ENCODE assay signal across 8 mouse cellular contexts in the genomic region with DNA sequence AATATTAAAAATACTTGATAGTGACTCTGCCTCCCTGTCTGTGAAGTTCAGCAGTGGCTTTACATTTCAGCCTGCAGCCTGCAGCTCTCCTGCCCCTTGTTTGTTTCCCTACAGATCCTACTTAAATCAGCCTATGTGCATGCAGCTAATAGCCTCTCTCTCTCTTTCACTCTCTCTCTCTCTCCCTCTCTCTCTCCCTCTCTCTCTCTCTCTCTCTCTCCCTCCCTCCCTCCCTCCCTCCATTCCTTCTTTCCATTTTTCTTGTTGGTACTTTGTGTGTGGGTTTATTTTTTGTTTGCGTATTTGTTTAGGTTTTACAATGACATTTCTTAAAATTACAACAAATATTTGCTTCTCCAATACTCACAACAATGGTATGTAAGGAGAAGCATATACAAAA. TPM values are rescaled to one million over a fixed set of nuclear protein-coding genes. Genes with fewer than 3 reads are reported as not detected.
DNase-seq lines count a peak whose midpoint lies in the region; ATAC-seq and TF ChIP-seq lines count a peak whose summit lies in the region.

A gene (minus strand): TSS at position 101 of the 400 bp plus-strand sequence.

- in situ Hi-C loops in CH12.LX (cut with MboI; ENCODE audit: low pct_ligation_motif_present, low pct_unique_long_range_greater_than_20kb, low sequenced_read_pairs), result loop anchor here (25.0 kb wide), 2 partner anchors 374 to 649 kb away; no protein-coding TSS in a partner anchor

- dilution Hi-C loops in CH12.LX (cut with MboI; ENCODE audit: extremely low pct_ligation_motif_present, extremely low pct_unique_long_range_greater_than_20kb, low sequenced_read_pairs), result no loop called here

- no peaks in the 10 kb centered on the region for H3K36me3 ChIP-seq in heart, embryonic 11.5 days (ENCODE audit: control insufficient read depth, insufficient read depth, low read length)
- H3K36me3 ChIP-seq in CH12.LX (replicated peaks in 1 of 2; ENCODE audit: control insufficient read depth in 1 of 2, insufficient read depth in 1 of 2, low read length in 1 of 2), result no peaks in the 10 kb centered on the region
- H3K36me3 ChIP-seq in forebrain, embryonic 13.5 days (ENCODE audit: poor library complexity, severe bottlenecking), result no peaks in the 10 kb centered on the region
- no peaks in the 10 kb centered on the region for H3K36me3 ChIP-seq in limb, embryonic 12.5 days

- peak within 1 kb of the TSS; percentile 65 for H3K4me2 ChIP-seq in heart, embryonic 11.5 days
- peak within 1 kb of the TSS; percentile 38 for H3K4me2 ChIP-seq in CH12.LX (ENCODE audit: insufficient read depth, low read depth, poor library complexity, severe bottlenecking)
- peak within 1 kb of the TSS; percentile 68 for H3K4me2 ChIP-seq in forebrain, embryonic 13.5 days
- H3K4me2 ChIP-seq in limb, embryonic 12.5 days, result peak within 1 kb of the TSS; percentile 63

- H3K4me1 ChIP-seq in heart, embryonic 11.5 days (ENCODE audit: control insufficient read depth, insufficient read depth, low read length), result 0 out of 2 replicates have a peak, but pooled peaks cover 4% of the 10 kb centered on the region
- H3K4me1 ChIP-seq in CH12.LX (ENCODE audit: control insufficient read depth in 1 of 2, insufficient read depth in 2 of 2), result no peaks in the 10 kb centered on the region
- H3K4me1 ChIP-seq in forebrain, embryonic 13.5 days, result peaks cover 19% of the 10 kb centered on the region
- peaks cover 30% of the 10 kb centered on the region for H3K4me1 ChIP-seq in limb, embryonic 12.5 days (replicated peaks)

- no peak for TF ChIP-seq EP300 in CH12.LX (IDR thresholded peaks at IDR 0.05; ENCODE audit: low read length)

- 97% methylated on average over 1 of the region's 1 CpGs for WGBS in heart, embryonic 11.5 days (ENCODE audit: insufficient replicate concordance)
- 96% methylated on average over 1 of the region's 1 CpGs for WGBS in forebrain, embryonic 13.5 days
- 95% methylated on average over 1 of the region's 1 CpGs for WGBS in limb, embryonic 12.5 days

- H3K79me2 ChIP-seq in CH12.LX (replicated peaks; ENCODE audit: control insufficient read depth, extremely low read depth, insufficient read depth, poor library complexity, severe bottlenecking), result no peaks in the 10 kb centered on the region

- TF ChIP-seq CTCF in CH12.LX (conservative IDR thresholded peaks at IDR 0.05 in 1 of 2, IDR thresholded peaks at IDR 0.05 in 1 of 2; ENCODE audit: low read depth in 2 of 2, low read length in 2 of 2), result no peak

- no peak for ATAC-seq in heart, embryonic 11.5 days (replicated peaks; ENCODE audit: insufficient number of reproducible peaks, low FRiP score, low TSS enrichment)
- ATAC-seq in forebrain, embryonic 13.5 days, result no peak
- ATAC-seq in limb, embryonic 12.5 days (ENCODE audit: insufficient number of reproducible peaks, insufficient read depth, low FRiP score, low TSS enrichment, low read depth), result no peak

- H3K27ac ChIP-seq in heart, embryonic 11.5 days (ENCODE audit: low read depth, low read length), result no peak within 1 kb of the TSS
- no peak within 1 kb of the TSS for H3K27ac ChIP-seq in CH12.LX (ENCODE audit: insufficient read depth, low read depth)
- peak within 1 kb of the TSS; percentile 85 for H3K27ac ChIP-seq in forebrain, embryonic 13.5 days
- no peak within 1 kb of the TSS for H3K27ac ChIP-seq in limb, embryonic 12.5 days

- TF ChIP-seq POLR2A in CH12.LX (IDR thresholded peaks at IDR 0.05; ENCODE audit: low read depth, low read length), result no peak

- H3K9me3 ChIP-seq in heart, embryonic 11.5 days (replicated peaks; ENCODE audit: control insufficient read depth, low read length), result no peaks in the 10 kb centered on the region
- H3K9me3 ChIP-seq in CH12.LX (replicated peaks; ENCODE audit: low read length), result no peaks in the 10 kb centered on the region
- no peaks in the 10 kb centered on the region for H3K9me3 ChIP-seq in forebrain, embryonic 13.5 days (replicated peaks)
- H3K9me3 ChIP-seq in limb, embryonic 12.5 days, result no peaks in the 10 kb centered on the region

- H3K9ac ChIP-seq in heart, embryonic 11.5 days (ENCODE audit: low read depth, low read length), result peak within 1 kb of the TSS; percentile 40
- H3K9ac ChIP-seq in CH12.LX (ENCODE audit: insufficient read depth, low read depth), result no peak within 1 kb of the TSS
- peak within 1 kb of the TSS; percentile 74 for H3K9ac ChIP-seq in forebrain, embryonic 13.5 days
- peak within 1 kb of the TSS; percentile 51 for H3K9ac ChIP-seq in limb, embryonic 12.5 days (replicated peaks)

- H3K27me3 ChIP-seq in heart, embryonic 11.5 days (ENCODE audit: control insufficient read depth, insufficient read depth, low read length), result no peaks in the 10 kb centered on the region
- no peaks in the 10 kb centered on the region for H3K27me3 ChIP-seq in CH12.LX (replicated peaks)
- no peaks in the 10 kb centered on the region for H3K27me3 ChIP-seq in forebrain, embryonic 13.5 days
- H3K27me3 ChIP-seq in limb, embryonic 12.5 days, result no peaks in the 10 kb centered on the region; the same call in 1 of the 2 replicates

- H3K4me3 ChIP-seq in heart, embryonic 11.5 days (ENCODE audit: low read depth, low read length), result peak within 1 kb of the TSS; percentile 35
- no peak within 1 kb of the TSS for H3K4me3 ChIP-seq in CH12.LX (replicated peaks in 1 of 3; ENCODE audit: low read depth in 2 of 3, low read length in 2 of 3, poor library complexity in 1 of 3)
- H3K4me3 ChIP-seq in forebrain, embryonic 13.5 days, result peak within 1 kb of the TSS; percentile 55
- peak within 1 kb of the TSS; percentile 41 for H3K4me3 ChIP-seq in limb, embryonic 12.5 days (replicated peaks)

- DNase-seq in heart, postnatal 4 days, result no peak
- DNase-seq in CH12.LX (ENCODE audit: extremely low read depth), result no peak
- no peak for DNase-seq in thymus, adult 18-20 months
- DNase-seq in thymus, postnatal 4 days, result no peak
- no peak for DNase-seq in lung, postnatal 14 days

- TF ChIP-seq RAD21 in CH12.LX (IDR thresholded peaks at IDR 0.05; ENCODE audit: low read depth, low read length), result no peak

TF ChIP-seq in CH12.LX, 34 proteins besides CTCF, POLR2A, EP300 and RAD21:
- TF ChIP-seq POLR2AphosphoS2 (IDR thresholded peaks at IDR 0.05; ENCODE audit: low read depth, low read length) (no peak), USF1 (IDR thresholded peaks at IDR 0.05; ENCODE audit: low read depth, low read length) (no peak), MAFK (IDR thresholded peaks at IDR 0.05; ENCODE audit: insufficient replicate concordance, low read length) (no peak), JUND (conservative IDR thresholded peaks at IDR 0.05; ENCODE audit: low read depth, low read length) (no peak), IRF4 (IDR thresholded peaks at IDR 0.05; ENCODE audit: low read depth, low read length) (no peak)

RNA-seq across cellular contexts. Expression of the gene that starts here (rescaled TPM):
- 5.1 and 6.4 TPM in 2 replicates for polyA plus RNA-seq in heart, embryonic 11.5 days (2014; fragmentation: Nextera tagmentation; extraction: Ambion mirVana)
- total RNA-seq in heart, postnatal 4 days (2021), result under 1 TPM; 0.43 to 0.61 TPM
- total RNA-seq in CH12.LX (2012; rRNA removed) (not detected in 2 replicates), CH12.LX (2014; rRNA removed) (0.05 TPM in 1 of 2 replicates, not detected in the other)
- not detected in 2 replicates for polyA plus RNA-seq in CH12.LX (2012; ENCODE audit: insufficient read length, low read depth)
- polyA plus RNA-seq in forebrain, embryonic 13.5 days (2015; fragmentation: Nextera tagmentation; extraction: Ambion mirVana), result 52.4 and 53.8 TPM in 2 replicates
- polyA plus RNA-seq in limb, embryonic 12.5 days (2016; fragmentation: Nextera tagmentation; extraction: Ambion mirVana), result 8.9 and 11.2 TPM in 2 replicates

Comparison
In these comparisons a context has a peak if more than half of its experiments do, and no peak if none do; other contexts are left out.
1. H3K4me3 ChIP-seq: peak in heart, embryonic 11.5 days (single experiment), forebrain, embryonic 13.5 days (single experiment) and limb, embryonic 12.5 days (single experiment); none in CH12.LX (0 of 3).
2. Peak in every context shown above with its lines, with median percentiles within 50 percentile points of each other: H3K4me2 ChIP-seq.